Mouse (Mus musculus) ovary, postnatal 36 days (tissue): ENCODE measurements around the gene LTO1.

Experiments
- DNase-seq: peaks from one replicate; pipeline ENCODE4 v3.0.0; 2022; ENCODE audit warnings: low spot score, mixed read lengths

Gene LTO1

DNA sequence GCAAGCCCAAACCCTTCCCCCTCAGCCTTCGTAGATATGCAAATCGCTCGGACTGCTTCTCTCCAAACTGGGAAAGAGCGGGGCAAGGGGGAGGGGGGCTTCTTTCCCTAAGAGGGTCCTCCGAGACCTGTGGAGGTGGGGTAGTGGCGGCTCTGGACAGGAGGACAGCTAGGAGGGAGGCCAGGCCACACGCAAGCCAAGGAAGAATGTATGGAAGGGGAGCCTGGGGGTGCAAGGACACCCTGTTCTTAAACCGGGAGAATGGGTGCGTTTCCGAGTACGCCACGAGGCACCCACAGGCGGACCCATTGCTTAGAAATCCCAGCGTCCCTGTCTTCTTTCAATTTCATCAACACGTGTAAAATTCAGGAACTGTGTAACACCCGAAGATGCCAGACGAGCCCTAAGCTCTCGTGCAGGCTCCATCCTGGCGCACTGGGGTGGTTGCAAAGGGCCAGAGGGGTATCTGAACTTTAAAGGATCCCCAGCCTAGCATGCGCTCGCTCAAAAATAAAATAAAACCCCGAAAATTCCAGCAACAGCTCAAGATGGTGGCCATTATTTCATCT is 25.2 kb downstream of the LTO1 start:
- DNase-seq, result no peak

DNA sequence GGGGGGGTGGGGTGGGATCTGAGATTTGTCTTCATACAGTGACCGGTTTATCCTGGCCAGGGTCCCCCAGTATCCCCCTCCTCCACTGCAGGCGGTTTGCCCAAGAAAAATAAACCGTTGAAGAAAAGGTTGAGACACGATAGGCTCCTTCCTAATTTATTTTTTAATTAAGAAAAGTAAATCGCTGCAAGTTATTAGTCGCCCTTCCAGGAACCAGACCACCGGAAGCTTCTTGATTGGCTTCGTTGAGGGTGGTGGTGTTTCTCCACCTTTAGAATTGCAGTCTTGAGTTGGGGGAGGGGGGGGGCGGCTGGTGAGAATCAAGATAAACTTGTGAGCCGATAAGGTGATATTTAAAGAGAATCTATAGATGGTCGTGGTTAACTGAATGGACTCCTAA is 25.7 kb downstream of the LTO1 start:
- DNase-seq, result no peak

DNA sequence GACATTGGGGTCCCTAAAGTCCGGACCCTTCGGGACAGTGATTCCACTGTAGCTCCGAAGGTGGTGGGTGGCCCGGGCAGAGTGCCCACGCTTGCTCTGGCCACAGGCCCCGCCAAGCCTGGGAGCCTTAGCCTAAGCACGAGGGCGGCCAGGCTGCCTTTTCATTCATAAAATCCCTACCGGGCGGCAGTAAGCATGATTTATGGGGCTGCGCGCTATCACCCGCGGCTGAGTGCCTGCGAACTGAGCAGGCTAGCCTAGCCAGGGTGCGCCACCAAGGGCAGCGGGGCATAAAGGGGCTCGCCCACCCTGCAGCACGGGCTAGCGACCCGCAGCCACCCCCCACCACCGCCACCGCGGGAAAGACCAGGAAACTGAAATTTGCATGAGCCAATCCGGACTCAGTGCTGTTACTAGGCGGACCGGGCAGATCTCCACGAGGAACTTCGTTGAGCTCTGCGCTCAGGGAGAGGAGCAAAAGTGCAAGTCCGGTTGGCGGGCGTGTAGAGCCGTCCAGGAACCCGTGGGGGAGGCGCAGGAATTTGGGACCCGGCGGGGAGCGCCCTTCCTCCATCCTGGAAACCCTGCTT is 26.4 kb downstream of the LTO1 start:
- peak; percentile 77 for DNase-seq

GRCm38 (mm10) chr7:144942071-144942743 is 27.3 kb downstream of the LTO1 start:
- no peak for DNase-seq

DNA sequence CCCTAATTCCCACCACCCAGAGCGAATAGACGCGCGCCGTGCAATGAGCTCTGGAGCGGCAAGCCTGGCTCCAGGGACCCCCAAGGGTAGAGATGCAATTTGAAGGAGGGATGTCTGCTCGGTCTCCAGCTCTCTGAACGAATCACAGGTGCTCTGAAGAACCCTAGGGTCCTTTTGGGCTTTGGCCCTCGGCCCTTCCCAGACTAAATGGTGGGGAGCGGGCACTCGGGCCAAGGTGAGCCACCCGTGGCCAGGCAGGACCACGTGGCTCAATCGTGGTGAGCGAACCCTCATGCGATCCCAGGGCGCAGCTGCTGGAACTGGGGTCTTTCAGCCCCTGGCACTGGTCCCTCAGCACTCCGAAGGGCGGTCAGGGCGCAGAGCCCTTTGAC is 27.8 kb downstream of the LTO1 start:
- no peak for DNase-seq

GRCm38 (mm10) chr7:144943254-144943653 is 28.4 kb downstream of the LTO1 start:
- peak; percentile 73 for DNase-seq

- no peak for DNase-seq
These were observed 43.9 kb downstream of the LTO1 start for GRCm38 (mm10) chr7:144958509-144959395.

GRCm38 (mm10) chr7:144963911-144964310 is 49.0 kb downstream of the LTO1 start:
- DNase-seq, result no peak

DNA sequence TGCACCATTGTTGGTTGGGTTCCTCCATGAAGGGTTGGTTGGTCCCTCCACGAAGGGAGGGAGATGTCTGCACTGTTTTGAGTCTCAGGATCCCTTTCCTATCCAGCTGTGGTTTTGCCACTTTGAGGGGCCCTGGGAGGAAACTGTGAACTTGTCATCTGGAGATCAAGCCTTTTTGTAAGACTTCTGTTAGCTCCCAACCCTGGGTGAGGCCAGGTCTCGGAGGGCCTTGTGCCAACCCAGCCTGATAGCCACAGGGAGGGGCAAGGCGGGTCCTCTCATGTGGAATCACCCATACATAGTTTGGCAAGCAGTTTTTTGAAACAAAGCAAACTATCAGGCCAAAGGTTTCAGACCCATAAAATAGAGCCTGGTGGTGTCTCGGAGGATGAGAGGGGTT is 49.4 kb downstream of the LTO1 start:
- DNase-seq, result no peak

- DNase-seq, result no peak
These were observed 51.0 kb downstream of the LTO1 start for GRCm38 (mm10) chr7:144965893-144966292.

DNA sequence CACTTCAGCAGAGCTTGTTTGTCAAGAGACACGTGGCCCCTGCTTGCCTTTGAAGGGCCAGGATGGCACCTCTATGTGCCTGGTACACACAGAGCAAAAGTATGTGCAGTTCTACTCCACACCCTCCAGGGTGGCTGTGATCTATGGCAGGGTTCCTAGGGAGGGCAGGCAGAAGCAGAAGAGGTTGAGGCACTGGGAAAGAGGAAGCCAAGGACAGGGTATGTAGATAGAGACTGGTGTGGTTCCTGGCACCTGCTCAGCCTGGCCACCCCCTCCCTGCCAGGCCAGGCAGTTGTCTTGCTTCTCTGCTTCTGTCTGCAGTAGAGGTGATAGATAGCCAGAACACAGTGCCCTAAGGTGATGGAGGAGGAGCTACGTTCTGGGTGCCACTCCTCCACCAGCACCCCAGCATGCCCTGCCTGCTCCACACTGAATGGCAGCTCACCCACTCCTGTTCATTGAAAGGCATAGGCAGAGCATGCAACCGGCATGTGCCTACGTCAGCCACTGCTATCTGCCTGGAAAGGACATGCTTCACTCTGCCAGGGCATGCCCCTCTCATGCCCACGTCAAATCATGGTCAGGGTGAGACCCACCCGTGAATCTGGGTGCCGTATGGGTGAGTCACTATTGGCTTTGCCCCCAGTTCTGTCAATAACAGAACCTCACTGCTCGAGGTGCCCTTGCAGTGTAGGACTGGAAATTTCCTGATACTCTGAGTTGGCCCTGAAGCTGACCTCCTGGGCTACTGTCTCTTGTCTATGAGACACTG is 56.3 kb downstream of the LTO1 start:
- DNase-seq, result no peak

GRCm38 (mm10) chr7:144971769-144972168 is 56.9 kb downstream of the LTO1 start:
- DNase-seq, result no peak

DNA sequence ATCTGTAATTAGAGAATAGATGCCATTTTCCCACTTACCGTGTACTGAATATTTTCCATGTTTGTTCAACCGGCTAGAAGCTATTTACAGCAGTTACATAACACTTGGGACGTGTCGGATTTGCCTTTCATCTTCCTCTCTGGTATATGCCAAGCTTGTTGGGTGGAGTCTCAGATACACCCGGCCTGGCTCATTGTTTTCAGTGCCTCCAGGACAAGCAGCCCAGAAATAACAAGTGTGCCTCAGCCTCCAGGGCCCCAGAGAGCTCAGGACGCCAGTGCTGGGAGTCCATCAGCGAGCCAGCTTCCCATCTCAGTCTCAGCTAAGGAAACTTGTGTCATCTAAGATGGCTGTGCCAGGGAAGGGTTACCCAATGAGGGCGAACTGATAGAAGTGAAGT is 58.6 kb downstream of the LTO1 start:
- no peak for DNase-seq

GRCm38 (mm10) chr7:144977121-144977520 is 62.2 kb downstream of the LTO1 start:
- DNase-seq, result no peak

- no peak for DNase-seq
These were observed 64.9 kb downstream of the LTO1 start for GRCm38 (mm10) chr7:144979814-144980213.
